Mouse (Mus musculus) liver, adult (tissue): ENCODE data around the gene Ly6c1.
"Not testable (repeated sequence)": the region's sequence is repeated elsewhere in the genome, so short reads cannot be mapped to it uniquely, and the experiment has no call there.

Source experiments
- GATA4 ChIP-seq: IDR thresholded peaks from 2 replicates; pipeline ENCODE4 v1.6.1; 2014; ENCODE audit warnings: mild to moderate bottlenecking, low read length; ENCODE audit not compliant: insufficient replicate concordance

The Ly6c1 gene

DNA sequence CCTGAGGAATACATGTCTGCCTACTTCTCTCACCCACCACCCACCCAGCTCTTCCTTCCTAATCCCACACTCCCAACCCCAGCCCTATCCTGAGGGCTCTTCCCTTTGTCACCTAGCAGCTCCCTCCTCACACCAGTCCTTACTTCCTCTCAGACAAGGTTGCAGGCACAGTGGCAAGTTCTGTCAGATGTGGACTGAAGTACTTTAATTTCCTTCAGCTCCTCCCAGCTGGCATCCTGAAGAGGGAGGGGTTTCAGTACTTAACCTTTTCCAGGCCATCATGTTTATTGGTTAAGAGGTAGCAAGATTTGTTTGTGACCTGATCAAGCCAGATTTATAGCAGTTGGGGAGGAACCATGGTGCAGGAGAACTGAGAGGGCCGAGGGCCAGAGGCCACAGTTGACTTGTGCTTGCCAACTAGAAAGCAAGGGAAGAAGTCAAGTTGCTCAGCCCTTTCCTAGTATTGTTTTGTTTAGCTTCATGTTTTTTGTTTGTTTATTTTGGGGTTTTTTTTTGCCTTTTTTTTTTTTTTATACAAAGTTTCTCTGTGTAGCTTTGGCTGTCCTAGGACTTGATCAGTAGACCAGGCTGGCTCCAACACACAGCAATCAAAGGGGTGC is at the start of gene Ly6c1:
Gene Ly6c1, minus strand, starts transcription at position 189 of the 620 bp plus-strand sequence.
- not testable (repeated sequence) for TF ChIP-seq GATA4

DNA sequence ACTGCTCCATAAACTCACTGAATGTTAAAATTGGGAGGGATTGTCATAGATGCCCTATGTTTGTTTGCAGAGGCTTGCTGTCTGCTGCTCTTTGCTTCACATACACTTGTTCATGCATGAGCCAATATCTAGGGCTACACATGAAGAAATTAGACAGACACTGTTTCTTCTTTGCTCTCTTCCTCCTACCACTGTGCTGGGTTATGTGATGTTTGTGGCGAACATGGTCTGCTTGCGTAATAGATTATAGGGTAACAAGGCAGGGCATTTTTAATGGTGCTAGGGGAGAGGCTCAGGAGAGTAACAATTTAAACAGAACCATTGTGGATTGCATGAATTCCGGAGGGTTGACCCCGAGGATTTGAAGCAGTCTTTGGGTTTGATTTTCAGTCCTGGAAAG is 21.3 kb upstream of the Ly6c1 start:
- no peak for TF ChIP-seq GATA4

DNA sequence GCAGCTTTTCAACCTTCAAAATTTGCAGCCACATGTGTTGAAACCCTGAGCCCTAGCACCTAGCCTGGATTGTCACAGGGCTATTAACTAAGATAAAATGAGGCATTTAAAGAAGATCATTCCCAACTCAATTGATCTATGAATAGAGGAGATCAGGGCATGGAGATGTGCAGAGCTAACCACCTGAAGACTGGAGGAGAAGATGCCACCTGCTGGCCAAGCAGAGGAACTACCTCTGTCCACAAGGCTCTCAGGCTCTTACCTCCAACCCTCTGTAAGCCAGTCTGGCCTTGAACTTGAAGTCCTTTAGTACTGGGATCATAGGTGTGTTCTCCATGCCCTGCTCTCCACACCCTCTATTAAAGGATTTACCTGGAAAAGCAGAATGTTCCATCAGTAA is 11.9 kb upstream of the Ly6c1 start:
- no peak for TF ChIP-seq GATA4

DNA sequence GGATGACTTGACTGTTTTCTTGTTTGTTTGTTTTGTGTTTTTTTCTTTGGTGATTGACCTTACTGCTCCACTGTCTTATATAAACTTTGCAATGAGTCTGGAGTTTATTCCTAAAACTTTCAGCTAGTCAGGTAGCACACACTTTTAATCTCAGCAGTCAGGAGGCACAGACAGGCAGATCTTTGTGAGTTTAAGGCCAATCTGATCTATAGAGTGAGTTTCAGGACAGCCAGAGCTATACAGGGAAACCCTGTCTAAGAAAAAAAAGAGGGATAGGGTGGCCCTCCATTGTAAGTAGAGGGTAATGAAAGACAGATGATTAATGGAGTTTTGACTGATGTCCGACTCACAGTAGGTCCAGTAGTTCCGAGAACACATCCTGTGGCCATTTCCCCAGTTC is 7.4 kb upstream of the Ly6c1 start:
- no peak for TF ChIP-seq GATA4
